Mouse (Mus musculus) hematopoietic stem cell, adult 5-6 weeks (primary cell): ENCODE data around the gene Notch2. TPM values are rescaled to one million over a fixed set of nuclear protein-coding genes. Genes with fewer than 3 reads are reported as not detected.

Experiments
- ATAC-seq, 2 experiments: fragments of 125-278 bp in 1 of 2; replicated peaks in 1 of 2; 2 replicates each; pipeline ENCODE4 v1.8.0; 2016 to 2017; ENCODE audit warnings: inconsistent platforms in 2 of 2, mild to moderate bottlenecking in 2 of 2, moderate number of reproducible peaks in 2 of 2, low read depth in 1 of 2, moderate TSS enrichment in 1 of 2; ENCODE audit not compliant: low FRiP score in 2 of 2, poor library complexity in 2 of 2, severe bottlenecking in 2 of 2, insufficient read depth in 1 of 2, low TSS enrichment in 1 of 2
- total RNA-seq: library from RNA; stranded (forward); fragments of 172-1452, 232-1000 nt; gene quantifications from 2 replicates; pipeline ENCODE4 v1.2.3, GENCODE M21; 2017

Gene Notch2
- total RNA-seq, 1 experiment from 2014 or later: 46.6 TPM

GRCm38 (mm10) chr3:98187777-98188176 is 174.4 kb downstream of the Notch2 start:
- ATAC-seq: no peak

- ATAC-seq: no peak
Measured at GRCm38 (mm10) chr3:98197711-98198532, 184.6 kb downstream of the Notch2 start.

GRCm38 (mm10) chr3:98199747-98200146 is 186.4 kb downstream of the Notch2 start:
- peak; percentile 67 to 70 for ATAC-seq

Other genes with a start within 250 kb of the Notch2 start
- 9.7 and 12.9 TPM in 2 replicates for gene Pde4dip, start 124.8 kb upstream of the Notch2 start, total RNA-seq
- 44.5 and 57.4 TPM in 2 replicates for gene Sec22b, start 112.3 kb upstream of the Notch2 start, total RNA-seq
- gene Adam30, start 147.1 kb downstream of the Notch2 start, total RNA-seq: 0.69 TPM in 1 of 2 replicates, not detected in the other
- gene Reg4, start 208.6 kb downstream of the Notch2 start, total RNA-seq: not detected in 2 replicates